Mouse (Mus musculus) spleen, adult 2 months (tissue): Measurements from ENCODE around the gene Dnmt3l. TPM values are rescaled to one million over a fixed set of nuclear protein-coding genes. Genes with fewer than 3 reads are reported as not detected.
A peak's percentile ranks its signal among the peaks of the same experiment; 100 is the strongest.

ENCODE experiments used
- DNase-seq, 2 experiments: peaks; one replicate each; pipeline versions ENCODE4 v3.0.0 to v3.0.0-alpha.2; 2012 to 2021; ENCODE audit warnings: low spot score in 2 of 2, low read depth in 1 of 2
- H3K27ac ChIP-seq: fragments of 200-500 bp; 2 replicates; pipeline ENCODE4 v1.5.1; 2012; ENCODE audit warnings: low read length, inconsistent platforms; ENCODE audit not compliant: insufficient read depth
- H3K27me3 ChIP-seq: fragments of 200-500 bp; 2 replicates; pipeline ENCODE4 v1.6.1; 2012; ENCODE audit warnings: mild to moderate bottlenecking, moderate library complexity, low read length, inconsistent platforms; ENCODE audit not compliant: control insufficient read depth, insufficient read depth
- H3K36me3 ChIP-seq: fragments of 200-500 bp; 2 replicates; pipeline ENCODE4 v1.6.1; 2012; ENCODE audit warnings: mild to moderate bottlenecking, low read length, inconsistent platforms; ENCODE audit not compliant: control insufficient read depth, insufficient read depth
- H3K4me1 ChIP-seq: fragments of 200-500 bp; 2 replicates; pipeline ENCODE4 v1.6.1; 2011; ENCODE audit warnings: inconsistent platforms; ENCODE audit not compliant: control insufficient read depth, insufficient read depth, insufficient read length
- H3K4me3 ChIP-seq: fragments of 200-500 bp; 2 replicates; pipeline ENCODE4 v1.5.1; 2011; ENCODE audit warnings: mild to moderate bottlenecking, inconsistent platforms; ENCODE audit not compliant: insufficient read depth, insufficient read length; ENCODE audit errors: extremely low read depth
- CTCF ChIP-seq: fragments of 200-500 bp; IDR thresholded peaks from 2 replicates; pipeline ENCODE4 v1.5.1; 2011; ENCODE audit warnings: mild to moderate bottlenecking, inconsistent platforms; ENCODE audit not compliant: insufficient read depth, insufficient read length, insufficient replicate concordance; ENCODE audit errors: extremely low read depth
- POLR2A ChIP-seq: fragments of 200-500 bp; IDR thresholded peaks from 2 replicates; pipeline ENCODE4 v1.6.1; 2011; ENCODE audit warnings: low read depth, low read length, inconsistent platforms
- WGBS: fragments of 180-500 bp; shearing (Covaris S2); methylation state at CpG from one replicate; pipeline ENCODE4 v1.1.7; 2018; 5-methylcytosine and 5-hydroxymethylcytosine counted together
- polyA plus RNA-seq: library from polyadenylated mRNA; depleted of rRNA; stranded (reverse); fragments of >200 nt; gene quantifications from 2 replicates; pipeline ENCODE4 v1.2.3, GENCODE M21; 2012

Gene Dnmt3l
- polyA plus RNA-seq, 1 experiment = not detected

GRCm38 (mm10) chr10:78063122-78063521 lies 21.4 kb downstream of the Dnmt3l start:
- no peak overlapping the region for H3K27ac ChIP-seq
- H3K4me1 ChIP-seq = peaks cover 6% of the 10 kb centered on the region; the same call in 1 of the 2 replicates
- H3K36me3 ChIP-seq = no peaks in the 10 kb centered on the region
- no peak for TF ChIP-seq CTCF
- TF ChIP-seq POLR2A = no peak
- H3K27me3 ChIP-seq = no peaks in the 10 kb centered on the region
- WGBS = 46% methylated on average over 9 of the region's 9 CpGs
- DNase-seq = no peak
- H3K4me3 ChIP-seq = no peak overlapping the region

DNA sequence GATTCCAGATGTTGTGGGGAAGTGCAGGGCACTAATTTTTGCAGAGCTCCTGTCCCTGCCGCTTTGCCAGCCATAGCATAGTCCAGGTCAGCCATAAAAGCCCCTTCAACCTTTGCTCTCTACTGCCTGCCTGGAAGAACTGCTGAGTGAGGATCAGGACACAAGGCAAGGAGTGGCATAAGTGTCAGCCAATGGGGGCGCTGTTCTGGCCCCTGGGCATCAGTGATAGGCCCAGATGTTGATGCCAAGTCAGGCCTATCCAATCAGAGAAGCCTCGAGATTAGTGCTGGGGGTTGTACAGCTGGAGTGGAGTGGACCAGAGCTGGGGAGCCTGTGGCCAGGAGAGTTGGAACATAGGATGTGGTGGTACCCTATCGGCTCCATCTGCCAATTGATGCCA lies 25.5 kb downstream of the Dnmt3l start:
- 67% methylated on average over 4 of the region's 4 CpGs for WGBS
- TF ChIP-seq POLR2A (no peak), CTCF (no peak)

DNA sequence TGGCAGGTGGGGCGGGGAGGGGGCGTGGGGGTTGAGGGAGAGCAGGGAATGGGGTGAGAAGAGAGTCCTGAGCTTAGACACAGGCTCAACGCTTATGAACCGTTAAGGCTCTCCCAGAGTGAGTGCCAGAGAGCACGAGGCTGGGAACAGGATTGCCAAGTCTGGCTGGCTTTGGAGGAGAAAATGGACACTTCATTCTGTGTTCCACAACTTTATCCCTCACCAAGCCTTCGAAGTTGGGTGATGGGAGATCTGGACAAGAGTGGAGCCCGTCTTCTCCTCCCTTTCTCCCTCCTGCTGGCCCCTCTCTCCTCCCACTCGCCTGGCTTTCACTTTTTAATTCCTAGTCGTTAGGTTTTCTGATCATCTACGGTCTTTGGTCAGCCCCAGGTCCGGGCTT lies 26.8 kb downstream of the Dnmt3l start:
- no peak for TF ChIP-seq CTCF
- TF ChIP-seq POLR2A = no peak
- Histone ChIP-seq H3K36me3 (peaks cover 24% of the 10 kb centered on the region), H3K27ac (no peak overlapping the region), H3K27me3 (no peaks in the 10 kb centered on the region), H3K4me1 (peaks cover 7% of the 10 kb centered on the region; the same call in 1 of the 2 replicates), H3K4me3 (peak overlapping the region; percentile 94)
- 27% methylated on average over 11 of the region's 11 CpGs for whole genome bisulfite sequencing
- no peak for DNase-seq

More for the DNA sequence above, 25.5 kb downstream of the Dnmt3l start:
- no peak overlapping the region for H3K27ac ChIP-seq
- H3K4me3 ChIP-seq = no peak overlapping the region
- H3K36me3 ChIP-seq = peaks cover 13% of the 10 kb centered on the region
- no peaks in the 10 kb centered on the region for H3K27me3 ChIP-seq
- peaks cover 13% of the 10 kb centered on the region; the same call in 1 of the 2 replicates for H3K4me1 ChIP-seq
- peak in 1 of 2 experiments; percentile 57 for DNase-seq

- peaks cover 14% of the 10 kb centered on the region; the same call in 1 of the 2 replicates for H3K4me1 ChIP-seq
- TF ChIP-seq POLR2A (peak; percentile 70), CTCF (peak; percentile 68; the same call in 1 of the 2 replicates)
- H3K36me3 ChIP-seq = peaks cover 30% of the 10 kb centered on the region
- H3K4me3 ChIP-seq = peak within 1 kb of the TSS; percentile 94
- WGBS = under 1% methylated on average over 66 of the region's 66 CpGs
- no peaks in the 10 kb centered on the region for H3K27me3 ChIP-seq
- peak; percentile 62 to 93 for DNase-seq
- H3K27ac ChIP-seq = peak within 1 kb of the TSS; percentile 91
These were observed 27.6 kb downstream of the Dnmt3l start, which contains the start of gene Icosl for GRCm38 (mm10) chr10:78069101-78070011. Gene Icosl, plus strand, starts transcription at chr10:78069302.

DNA sequence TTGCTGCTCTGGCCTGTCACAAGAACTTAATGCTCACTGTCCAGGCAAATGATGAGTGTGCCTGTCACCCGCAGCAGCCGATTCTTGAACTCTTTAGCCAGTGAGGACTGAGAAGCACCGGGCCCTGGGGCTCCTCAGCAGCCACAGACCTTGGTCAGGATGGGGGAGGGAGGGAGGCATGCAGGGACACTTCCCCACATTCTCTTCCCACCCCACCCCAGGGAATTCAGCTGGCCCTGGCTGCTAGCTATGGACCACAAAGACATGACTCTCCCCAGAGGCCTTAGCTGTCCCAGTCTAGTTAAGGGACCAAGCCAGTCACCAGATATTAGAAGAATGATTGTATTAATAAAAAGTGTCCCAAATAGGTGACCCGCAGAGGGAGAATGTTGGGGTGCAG lies 32.4 kb downstream of the Dnmt3l start:
- TF ChIP-seq CTCF (no peak), POLR2A (no peak)
- WGBS = 63% methylated on average over 4 of the region's 4 CpGs
- no peak for DNase-seq
- H3K4me3 ChIP-seq = no peak overlapping the region
- H3K27me3 ChIP-seq = no peaks in the 10 kb centered on the region
- no peak overlapping the region for H3K27ac ChIP-seq
- peaks cover 26% of the 10 kb centered on the region; the same call in 1 of the 2 replicates for H3K4me1 ChIP-seq
- H3K36me3 ChIP-seq = peaks cover 54% of the 10 kb centered on the region

GRCm38 (mm10) chr10:78074977-78075376 lies 33.2 kb downstream of the Dnmt3l start:
- no peak overlapping the region for H3K27ac ChIP-seq
- no peak overlapping the region for H3K4me3 ChIP-seq
- 18% methylated on average over 11 of the region's 11 CpGs for WGBS
- H3K27me3 ChIP-seq = no peaks in the 10 kb centered on the region
- peaks cover 26% of the 10 kb centered on the region; the same call in 1 of the 2 replicates for H3K4me1 ChIP-seq
- peak in 1 of 2 experiments; percentile 17 for DNase-seq
- peaks cover 59% of the 10 kb centered on the region for H3K36me3 ChIP-seq
- no peak for TF ChIP-seq CTCF
- TF ChIP-seq POLR2A = no peak

DNA sequence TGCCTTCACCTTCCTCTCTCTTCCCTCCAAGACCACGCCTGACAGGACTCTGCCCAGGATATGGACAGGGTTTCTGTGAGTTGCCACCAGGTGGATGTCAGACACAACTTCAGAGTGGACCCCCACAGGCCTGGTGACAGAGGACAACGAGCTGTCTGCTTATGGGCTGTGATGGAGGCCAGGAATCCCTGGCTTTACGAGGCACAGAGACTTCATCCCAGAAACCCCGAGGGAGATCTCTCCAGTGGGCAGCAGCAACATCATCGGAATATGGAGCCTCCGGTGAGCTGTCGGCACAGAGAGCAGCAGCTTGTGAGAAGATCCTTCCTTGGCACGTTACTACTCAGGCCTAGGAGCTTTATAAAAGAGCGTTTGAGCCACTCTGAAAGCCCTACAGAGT lies 36.1 kb downstream of the Dnmt3l start:
- DNase-seq = no peak
- 88% methylated on average over 9 of the region's 9 CpGs for WGBS
- no peak overlapping the region for H3K4me3 ChIP-seq
- H3K36me3 ChIP-seq = peaks cover 40% of the 10 kb centered on the region
- H3K27me3 ChIP-seq = no peaks in the 10 kb centered on the region
- H3K4me1 ChIP-seq = peaks cover 21% of the 10 kb centered on the region; the same call in 1 of the 2 replicates
- H3K27ac ChIP-seq = no peak overlapping the region
- TF ChIP-seq CTCF (no peak), POLR2A (no peak)
